ENCODE assay signal across 15 mouse cellular contexts in the genomic region with DNA sequence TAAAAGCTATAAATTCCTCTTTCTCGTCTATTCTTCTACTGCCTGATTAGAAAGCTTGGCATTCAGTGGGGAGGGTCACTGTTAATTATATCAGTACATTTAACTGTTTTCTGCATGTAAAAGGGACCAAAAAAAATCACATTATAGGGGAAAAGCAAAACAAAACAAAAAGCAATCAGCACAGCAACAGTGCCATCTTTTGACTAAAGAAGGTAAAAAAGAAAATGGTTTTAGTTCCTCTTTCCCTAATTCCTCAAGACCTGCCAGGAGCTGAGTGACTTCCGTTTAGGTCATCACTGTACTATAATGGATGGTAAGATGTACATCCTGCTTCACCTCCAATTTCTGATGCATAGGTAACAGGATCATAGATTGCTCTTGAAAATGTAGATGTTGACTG. TPM values are rescaled to one million over a fixed set of nuclear protein-coding genes. Genes with fewer than 3 reads are reported as not detected.
A peak's percentile ranks its signal among the peaks of the same experiment; 100 is the strongest.
DNase-seq lines count a peak whose midpoint lies in the region; ATAC-seq and TF ChIP-seq lines count a peak whose summit lies in the region.
"Had no signal": no experiment of that assay in that cellular context is flagged by ENCODE, and none has a peak within 500 bp of the region (broad histone marks: within the 10 kb centered on the region; RNA-seq: fewer than 3 reads in every experiment).

No protein-coding gene starts in this region.

- no peaks in the 10 kb centered on the region for H3K4me1 ChIP-seq in intestine, postnatal 0 days (replicated peaks; ENCODE audit: control insufficient read depth, insufficient read depth, low read length)
- no peaks in the 10 kb centered on the region for H3K4me1 ChIP-seq in intestine, embryonic 15.5 days (replicated peaks)
- H3K4me1 ChIP-seq in CH12.LX (ENCODE audit: control insufficient read depth in 1 of 2, insufficient read depth in 2 of 2), result peaks cover 0 to 15% of the 10 kb centered on the region in 2 experiments; a peak in 2 of 4 replicates
- H3K4me1 ChIP-seq: heart, embryonic 15.5 days; kidney, embryonic 15.5 days; liver, embryonic 12.5 days; midbrain, embryonic 12.5 days had no signal

- ATAC-seq in intestine, postnatal 0 days, result no peak
- no peak for ATAC-seq in intestine, embryonic 15.5 days
- ATAC-seq in hematopoietic stem cell, adult 5-6 weeks (replicated peaks in 1 of 2; ENCODE audit: insufficient read depth in 1 of 2, low FRiP score in 2 of 2, low TSS enrichment in 1 of 2, low read depth in 1 of 2, poor library complexity in 2 of 2, severe bottlenecking in 2 of 2), result peak; percentile 37 to 45; a peak in 2 of 4 replicates
- ATAC-seq: liver, embryonic 12.5 days; lung, postnatal 0 days had no signal

- H3K9me3 ChIP-seq in intestine, postnatal 0 days (ENCODE audit: control insufficient read depth), result no peaks in the 10 kb centered on the region
- H3K9me3 ChIP-seq in intestine, embryonic 15.5 days, result no peaks in the 10 kb centered on the region
- no peaks in the 10 kb centered on the region for H3K9me3 ChIP-seq in CH12.LX (replicated peaks; ENCODE audit: low read length)
- H3K9me3 ChIP-seq: heart, embryonic 15.5 days; kidney, embryonic 15.5 days; liver, embryonic 12.5 days; midbrain, embryonic 12.5 days had no signal

- peak; percentile 77 for TF ChIP-seq RAD21 in CH12.LX (IDR thresholded peaks at IDR 0.05; ENCODE audit: low read depth, low read length)

- 66% methylated on average over 2 of the region's 2 CpGs for WGBS in intestine, postnatal 0 days
- 69% methylated on average over 2 of the region's 2 CpGs for WGBS in intestine, embryonic 15.5 days

- dilution Hi-C loops in CH12.LX (cut with MboI; ENCODE audit: extremely low pct_ligation_motif_present, extremely low pct_unique_long_range_greater_than_20kb, low sequenced_read_pairs), result no loop called here

- intact Hi-C loops in heart, postnatal 36 days (cut with DNase I), result no loop called here

- DNase-seq in 416B (ENCODE audit: low read depth) (peak; percentile 40), CH12.LX (ENCODE audit: extremely low read depth) (peak; percentile 53)
- no peak for DNase-seq in thymus, postnatal 36 days
- DNase-seq in heart, postnatal 36 days, result no peak
- DNase-seq: adrenal gland, postnatal 25 days; cerebellum, adult 11 months; left cerebral cortex, postnatal 4 days had no signal

- no peak for TF ChIP-seq POLR2A in CH12.LX (IDR thresholded peaks at IDR 0.05; ENCODE audit: low read depth, low read length)

- no peak overlapping the region for H3K9ac ChIP-seq in intestine, postnatal 0 days (ENCODE audit: low read depth, low read length)
- no peak overlapping the region for H3K9ac ChIP-seq in intestine, embryonic 15.5 days
- no peak overlapping the region for H3K9ac ChIP-seq in CH12.LX (ENCODE audit: insufficient read depth, low read depth)
- H3K9ac ChIP-seq: heart, embryonic 15.5 days; kidney, embryonic 15.5 days; liver, embryonic 12.5 days; midbrain, embryonic 12.5 days had no signal

- peak; percentile 61 for TF ChIP-seq EP300 in CH12.LX (IDR thresholded peaks at IDR 0.05; ENCODE audit: low read length)

- no peaks in the 10 kb centered on the region for H3K79me2 ChIP-seq in CH12.LX (replicated peaks; ENCODE audit: control insufficient read depth, extremely low read depth, insufficient read depth, poor library complexity, severe bottlenecking)

- in situ Hi-C loops in CH12.LX (cut with MboI; ENCODE audit: low pct_ligation_motif_present, low pct_unique_long_range_greater_than_20kb, low sequenced_read_pairs), result no loop called here

- no peaks in the 10 kb centered on the region for H3K27me3 ChIP-seq in intestine, postnatal 0 days (replicated peaks; ENCODE audit: control insufficient read depth, insufficient read depth, low read length)
- H3K27me3 ChIP-seq in intestine, embryonic 15.5 days (replicated peaks), result no peaks in the 10 kb centered on the region
- no peaks in the 10 kb centered on the region for H3K27me3 ChIP-seq in CH12.LX (replicated peaks)
- H3K27me3 ChIP-seq: heart, embryonic 15.5 days; kidney, embryonic 15.5 days; liver, embryonic 12.5 days; midbrain, embryonic 12.5 days had no signal

- no peak overlapping the region for H3K4me3 ChIP-seq in intestine, postnatal 0 days (ENCODE audit: low read depth, low read length)
- no peak overlapping the region for H3K4me3 ChIP-seq in intestine, embryonic 15.5 days (replicated peaks)
- H3K4me3 ChIP-seq in CH12.LX (replicated peaks in 1 of 3; ENCODE audit: low read depth in 2 of 3, low read length in 2 of 3, poor library complexity in 1 of 3), result no peak overlapping the region
- H3K4me3 ChIP-seq: heart, embryonic 15.5 days; kidney, embryonic 15.5 days; liver, embryonic 12.5 days; midbrain, embryonic 12.5 days had no signal

- H3K4me2 ChIP-seq in intestine, postnatal 0 days (replicated peaks; ENCODE audit: low read depth), result no peak overlapping the region
- H3K4me2 ChIP-seq in intestine, embryonic 15.5 days (replicated peaks), result no peak overlapping the region
- H3K4me2 ChIP-seq in CH12.LX (ENCODE audit: insufficient read depth, low read depth, poor library complexity, severe bottlenecking), result no peak overlapping the region
- H3K4me2 ChIP-seq: heart, embryonic 15.5 days; kidney, embryonic 15.5 days; liver, embryonic 12.5 days; midbrain, embryonic 12.5 days had no signal

- no peaks in the 10 kb centered on the region for H3K36me3 ChIP-seq in intestine, postnatal 0 days (ENCODE audit: control insufficient read depth, insufficient read depth)
- no peaks in the 10 kb centered on the region for H3K36me3 ChIP-seq in intestine, embryonic 15.5 days
- peaks cover 0 to 30% of the 10 kb centered on the region in 2 experiments for H3K36me3 ChIP-seq in CH12.LX (replicated peaks in 1 of 2; ENCODE audit: control insufficient read depth in 1 of 2, insufficient read depth in 1 of 2, low read length in 1 of 2)
- H3K36me3 ChIP-seq: heart, embryonic 15.5 days; kidney, embryonic 15.5 days; liver, embryonic 12.5 days; midbrain, embryonic 12.5 days had no signal

- no peak overlapping the region for H3K27ac ChIP-seq in intestine, postnatal 0 days (ENCODE audit: low read depth, low read length)
- H3K27ac ChIP-seq in intestine, embryonic 15.5 days, result no peak overlapping the region
- no peak overlapping the region for H3K27ac ChIP-seq in CH12.LX (ENCODE audit: insufficient read depth, low read depth)
- H3K27ac ChIP-seq: heart, embryonic 15.5 days; kidney, embryonic 15.5 days; liver, embryonic 12.5 days; midbrain, embryonic 12.5 days had no signal

- peak; percentile 21; the same call in 1 of the 2 replicates for TF ChIP-seq CTCF in intestine, postnatal 0 days (IDR thresholded peaks at IDR 0.05; ENCODE audit: low read depth)
- TF ChIP-seq CTCF in CH12.LX (conservative IDR thresholded peaks at IDR 0.05 in 1 of 2, IDR thresholded peaks at IDR 0.05 in 1 of 2; ENCODE audit: low read depth in 2 of 2, low read length in 2 of 2), result peak in 1 of 2 experiments; percentile 69; a peak in 2 of 4 replicates

TF ChIP-seq in CH12.LX, 34 proteins besides CTCF, POLR2A, EP300 and RAD21:
- TF ChIP-seq SMC3 (IDR thresholded peaks at IDR 0.05; ENCODE audit: low read depth, low read length) (peak; percentile 41), MEF2A (IDR thresholded peaks at IDR 0.05; ENCODE audit: borderline replicate concordance, low read depth, low read length) (peak; percentile 25; the same call in 1 of the 2 replicates), MYC (IDR thresholded peaks at IDR 0.05; ENCODE audit: low read depth, low read length) (no peak), ELF1 (IDR thresholded peaks at IDR 0.05; ENCODE audit: low read depth, low read length) (peak; percentile 59), TBP (conservative IDR thresholded peaks at IDR 0.05; ENCODE audit: low read depth, low read length) (no peak), IRF4 (IDR thresholded peaks at IDR 0.05; ENCODE audit: low read depth, low read length) (peak; percentile 69; the same call in 1 of the 2 replicates), JUND (conservative IDR thresholded peaks at IDR 0.05; ENCODE audit: low read depth, low read length) (peak; percentile 26; the same call in 1 of the 2 replicates), ZNF384 (IDR thresholded peaks at IDR 0.05; ENCODE audit: low read depth, low read length) (peak; percentile 77)

RNA-seq across cellular contexts. Expression of gene Nsun3, which starts 40.7 kb away (rescaled TPM):
- 6.0 and 6.3 TPM in 2 replicates for polyA plus RNA-seq in intestine, postnatal 0 days (2015; fragmentation: Nextera tagmentation; extraction: Ambion mirVana)
- 8.8 and 8.9 TPM in 2 replicates for polyA plus RNA-seq in intestine, embryonic 15.5 days (2015; fragmentation: Nextera tagmentation; extraction: Ambion mirVana)
- total RNA-seq in CH12.LX (2012; rRNA removed), result 8.4 and 10.1 TPM in 2 replicates
- 11.6 and 12.2 TPM in 2 replicates for total RNA-seq in CH12.LX (2014; rRNA removed)
- 13.4 and 15.3 TPM in 2 replicates for polyA plus RNA-seq in CH12.LX (2012; ENCODE audit: insufficient read length, low read depth)
- 16.6 and 19.5 TPM in 2 replicates for total RNA-seq in hematopoietic stem cell, adult 5-6 weeks (2017)
- 1 to 10 TPM; 7.6 to 7.8 TPM for total RNA-seq in heart, postnatal 36 days (2021)

Comparison
In these comparisons a context has a peak if more than half of its experiments do, and no peak if none do; other contexts are left out.
1. ATAC-seq: peak in hematopoietic stem cell, adult 5-6 weeks (2 of 2); none in intestine, postnatal 0 days (single experiment) and intestine, embryonic 15.5 days (single experiment).
2. DNase-seq: peak in 416B (single experiment) and CH12.LX (single experiment); none in thymus, postnatal 36 days (0 of 2) and heart, postnatal 36 days (0 of 2).